Mouse (Mus musculus) cerebellum, adult 11-12 months (tissue): ENCODE data around the gene Cdkn1b.

Experiments used
- DNase-seq: peaks from one replicate; pipeline ENCODE4 v3.0.0; 2022

Cdkn1b gene

DNA sequence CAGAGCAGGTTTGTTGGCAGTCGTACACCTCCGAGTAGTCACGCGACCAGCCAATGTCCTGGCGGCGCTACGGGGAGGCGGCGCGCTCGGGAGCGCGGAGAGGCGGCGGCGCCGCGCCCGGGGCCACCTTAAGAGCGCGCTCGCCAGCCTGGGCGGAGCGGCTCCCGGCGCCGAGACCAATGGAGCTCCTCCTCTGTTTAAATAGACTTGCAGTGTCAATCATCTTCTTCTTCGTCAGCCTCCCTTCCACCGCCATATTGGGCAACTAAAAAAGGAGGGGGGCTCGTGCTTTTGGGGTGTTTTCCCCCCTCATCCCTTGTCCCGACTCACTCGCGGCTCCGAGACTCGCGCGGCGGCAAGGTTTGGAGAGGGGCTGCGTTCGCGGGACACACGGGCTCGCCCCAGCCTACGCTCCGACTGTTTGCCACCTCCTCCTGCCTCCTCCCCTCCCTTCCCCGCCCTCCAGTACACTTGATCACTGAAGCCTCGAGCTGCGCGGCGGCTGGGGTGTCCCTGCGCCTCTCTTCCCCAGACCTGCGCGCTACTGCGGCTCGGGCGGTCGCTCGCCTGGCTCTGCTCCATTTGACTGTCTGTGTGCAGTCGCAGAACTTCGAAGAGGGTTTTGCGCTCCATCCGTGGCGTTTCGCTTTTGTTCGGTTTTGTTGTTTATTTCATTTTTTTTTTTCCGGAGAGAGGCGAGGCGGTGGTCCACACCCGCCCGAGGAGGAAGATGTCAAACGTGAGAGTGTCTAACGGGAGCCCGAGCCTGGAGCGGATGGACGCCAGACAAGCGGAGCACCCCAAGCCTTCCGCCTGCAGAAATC is at the start of gene Cdkn1b:
Gene Cdkn1b (plus strand): TSS at position 212 of the 824 bp plus-strand sequence.
- peak; percentile 96 for DNase-seq

DNA sequence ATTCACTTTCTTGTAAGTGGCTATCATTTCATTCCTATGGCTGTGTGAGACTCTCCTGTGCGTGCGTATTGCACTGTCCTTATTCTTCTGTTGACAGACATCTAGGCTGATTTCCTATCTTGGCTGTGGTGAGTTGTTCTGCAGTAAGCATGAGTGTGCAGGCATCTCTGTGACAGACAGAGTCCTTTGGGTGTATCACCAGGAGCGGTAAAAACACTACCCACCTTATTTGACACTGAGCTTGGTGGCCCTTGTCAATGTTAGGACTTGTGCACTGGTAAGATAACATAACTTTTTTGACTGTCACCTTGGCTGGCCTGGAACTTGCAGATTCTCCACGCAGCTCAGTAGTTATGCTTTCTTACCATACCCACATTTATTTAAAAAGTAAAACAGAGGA is 49.3 kb upstream of the Cdkn1b start:
- no peak for DNase-seq

DNA sequence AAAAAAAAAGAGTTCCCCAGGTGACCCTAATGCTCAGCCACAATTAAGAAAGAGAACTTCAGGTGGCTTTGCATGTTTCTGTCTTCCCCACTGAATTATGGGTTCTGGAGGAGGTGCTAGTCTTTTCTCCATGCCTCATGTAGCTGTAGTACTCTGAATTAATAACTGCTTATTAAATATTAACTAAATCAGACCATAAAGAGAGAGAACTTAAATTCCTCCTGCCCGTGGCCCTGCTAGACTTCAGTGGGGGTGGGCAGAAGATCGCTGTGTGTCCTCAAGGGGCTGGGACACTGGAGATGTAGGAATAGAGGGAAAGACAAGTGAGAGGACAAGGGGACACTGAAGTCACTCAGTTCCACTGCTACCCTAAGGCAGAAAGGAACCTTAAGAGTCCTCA is 48.0 kb upstream of the Cdkn1b start:
- DNase-seq: no peak

DNA sequence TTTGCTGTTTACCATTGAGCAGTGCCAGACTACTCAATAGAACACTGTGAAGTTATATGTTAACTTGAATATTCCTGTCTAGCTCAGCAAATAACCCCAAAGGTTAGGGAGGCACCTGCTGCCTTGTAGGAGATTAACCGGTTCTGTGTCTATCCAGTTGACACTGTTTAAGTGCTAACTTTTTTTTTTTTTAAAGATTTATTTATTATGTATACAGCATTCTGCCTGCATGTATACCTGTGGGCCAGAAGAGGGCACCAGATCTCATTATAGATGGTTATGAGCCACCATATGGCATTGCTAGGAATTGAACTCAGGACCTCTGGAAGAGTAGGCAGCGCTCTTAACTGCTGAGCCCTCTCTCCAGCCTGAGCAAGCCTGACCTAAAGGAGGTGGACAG is 47.2 kb upstream of the Cdkn1b start:
- DNase-seq: no peak

DNA sequence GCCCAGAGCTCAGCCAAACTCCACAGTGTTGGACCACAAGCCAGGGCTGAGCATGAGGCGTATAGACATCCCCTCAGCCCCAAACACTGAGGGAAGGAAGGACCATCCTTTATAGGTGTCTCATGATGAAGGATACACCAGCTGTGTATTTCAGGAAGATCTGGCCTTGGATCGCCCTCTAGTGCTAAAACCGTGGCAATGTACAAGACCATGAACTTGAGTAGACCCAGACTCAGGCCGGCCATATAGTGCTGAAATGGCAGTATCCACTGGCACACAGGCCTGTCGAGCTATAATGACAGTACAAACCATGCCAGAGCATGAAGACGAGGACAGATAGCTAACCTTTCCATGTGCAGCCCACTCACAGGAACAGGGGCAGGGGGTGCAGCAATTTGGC is 43.4 kb upstream of the Cdkn1b start:
- DNase-seq: no peak

DNA sequence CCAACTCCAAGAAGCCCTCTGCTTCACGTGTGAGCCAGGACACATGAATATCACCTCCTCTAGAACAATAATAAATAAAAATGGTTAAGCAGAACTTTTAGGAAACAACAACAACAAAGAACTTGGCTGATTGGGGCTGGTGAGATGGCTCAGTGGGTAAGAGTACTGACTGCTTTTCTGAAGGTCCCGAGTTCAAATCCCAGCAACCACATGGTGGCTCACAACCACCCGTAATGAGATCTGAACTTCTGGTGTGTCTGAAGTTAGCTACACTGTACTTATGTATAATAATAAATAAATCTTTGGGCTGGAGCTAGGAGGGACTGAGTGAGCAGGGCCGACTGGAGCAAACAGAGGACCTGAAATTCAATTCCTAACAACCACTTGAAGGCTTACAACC is 42.9 kb upstream of the Cdkn1b start:
- DNase-seq: no peak

DNA sequence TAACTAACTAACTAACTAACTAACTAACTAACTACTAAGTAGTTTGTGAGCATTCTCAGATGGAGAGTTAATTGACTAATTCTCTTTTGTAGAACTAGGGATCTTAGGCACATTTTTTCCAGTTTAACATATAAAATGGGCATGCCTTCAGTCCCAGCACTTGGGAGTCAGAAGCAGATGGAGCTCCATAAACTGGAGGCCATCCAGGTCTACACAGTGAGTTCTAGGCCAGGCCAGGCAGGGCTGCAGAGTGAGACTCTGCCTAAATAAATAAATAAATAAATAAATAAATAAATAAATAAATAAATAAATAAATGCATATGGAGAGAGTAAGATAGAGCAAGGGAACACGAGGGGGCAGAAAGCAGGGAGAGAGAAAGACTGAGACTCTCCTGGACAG is 42.3 kb upstream of the Cdkn1b start:
- DNase-seq: peak; percentile 82

DNA sequence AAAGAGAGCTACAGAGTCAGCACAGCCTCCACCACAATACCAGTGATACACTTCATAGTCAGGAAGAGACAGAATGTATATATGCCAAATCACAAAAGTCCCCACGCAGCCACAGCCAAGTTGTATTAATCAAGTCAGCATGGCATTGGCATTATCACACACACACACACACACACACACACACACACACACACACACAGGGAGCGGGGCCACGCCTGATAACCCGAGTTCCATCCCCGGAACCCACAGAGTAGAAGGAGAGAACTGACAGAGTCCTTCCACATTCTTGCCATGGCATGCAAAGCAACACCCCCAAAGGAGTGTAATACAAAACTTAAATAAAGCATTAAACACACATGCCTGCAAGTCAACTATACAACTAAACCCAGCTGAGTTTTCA is 40.6 kb upstream of the Cdkn1b start:
- DNase-seq: no peak

DNA sequence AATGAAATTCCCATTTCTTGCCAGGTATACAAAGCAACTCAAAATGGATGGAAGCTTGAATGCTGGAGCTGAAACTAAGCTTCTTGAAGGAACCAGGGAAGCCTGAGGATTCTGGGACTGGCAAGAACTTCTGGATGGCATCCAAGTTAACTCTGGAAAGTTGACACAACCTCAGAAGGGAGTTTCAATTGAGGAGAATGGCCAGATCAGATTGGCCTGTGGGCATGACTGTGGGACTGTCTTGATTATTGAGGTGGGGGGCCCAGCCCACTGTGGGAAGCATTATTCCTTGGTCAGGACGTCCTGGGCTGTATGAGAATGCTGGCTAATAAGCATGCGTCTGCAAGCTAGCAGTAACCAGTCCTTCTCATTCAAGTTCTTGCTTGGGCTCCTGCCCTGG is 40.2 kb upstream of the Cdkn1b start:
- DNase-seq: no peak

DNA sequence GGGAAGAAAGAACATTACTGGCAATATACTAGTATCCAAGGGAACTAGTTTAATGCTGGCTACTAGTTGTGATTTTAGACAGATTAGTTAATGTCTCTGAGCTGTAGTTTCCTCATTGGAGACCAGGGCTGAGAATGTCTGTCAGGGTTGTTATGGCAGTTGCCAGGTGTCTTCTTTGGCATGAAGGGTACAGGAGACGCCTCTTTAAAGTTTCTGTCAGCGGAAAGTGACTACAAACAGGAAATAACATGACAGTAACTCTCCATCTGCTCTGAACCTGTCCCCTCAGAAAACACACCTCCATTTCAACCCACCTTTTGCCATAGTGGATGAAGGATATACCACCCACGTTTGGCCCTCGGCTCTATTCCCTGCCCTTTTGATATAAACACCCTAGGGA is 36.5 kb upstream of the Cdkn1b start:
- DNase-seq: no peak

DNA sequence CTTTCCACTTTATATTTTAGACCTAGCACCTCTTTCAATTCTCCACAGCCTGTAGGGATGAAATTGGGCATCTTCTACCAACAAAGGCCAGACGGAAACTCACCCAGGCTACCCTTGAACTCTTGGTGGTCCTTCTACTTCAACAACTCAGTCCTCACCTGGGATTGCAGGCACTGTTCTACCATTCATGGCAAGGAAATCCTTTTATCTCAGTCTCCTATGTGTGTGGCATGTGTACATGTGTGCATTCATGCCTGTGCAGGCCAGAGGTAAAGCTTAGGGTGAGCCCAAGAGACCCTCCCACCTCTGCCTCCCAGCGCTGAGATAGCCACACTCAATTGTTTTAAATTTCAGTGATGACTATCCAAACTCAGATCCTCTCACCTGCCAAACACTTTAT is 34.7 kb upstream of the Cdkn1b start:
- DNase-seq: no peak

DNA sequence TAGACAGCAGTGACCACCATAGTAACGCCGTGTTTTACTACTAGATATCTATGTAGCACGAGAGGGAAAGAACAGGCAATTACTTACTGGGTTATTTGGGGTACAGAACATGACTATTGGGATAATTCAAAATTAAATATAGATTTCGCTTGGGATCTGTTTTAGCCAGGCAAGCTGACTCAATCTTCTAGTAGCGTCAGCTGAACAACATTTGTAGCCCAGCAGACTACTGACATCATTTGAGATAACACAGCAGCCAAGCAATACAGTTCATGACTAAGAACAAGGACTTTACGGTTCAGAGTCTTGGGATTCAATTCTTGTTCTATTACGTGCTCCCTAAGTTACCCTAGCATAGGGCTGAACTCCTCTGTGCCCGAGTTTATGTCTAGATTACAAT is 33.7 kb upstream of the Cdkn1b start:
- no peak for DNase-seq

DNA sequence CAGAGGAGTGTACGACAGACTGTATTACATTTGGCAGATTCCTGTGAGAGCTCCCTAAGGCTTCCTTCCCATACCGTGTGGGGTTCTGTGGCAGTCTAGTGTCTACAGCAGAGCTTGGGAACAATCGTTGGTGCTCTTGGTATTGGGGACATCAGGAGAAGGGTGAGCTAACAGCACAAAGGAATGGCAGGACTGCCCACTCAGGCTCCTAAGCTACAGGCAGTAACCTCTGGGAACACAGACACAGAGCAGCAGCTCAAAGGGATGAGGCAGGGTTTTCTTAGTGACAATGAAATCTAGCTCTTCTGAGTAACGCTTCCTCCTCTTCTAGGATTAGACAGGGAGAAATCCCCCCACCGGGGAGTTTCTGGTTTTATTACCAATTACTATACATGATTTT is 33.2 kb upstream of the Cdkn1b start:
- DNase-seq: peak; percentile 47

DNA sequence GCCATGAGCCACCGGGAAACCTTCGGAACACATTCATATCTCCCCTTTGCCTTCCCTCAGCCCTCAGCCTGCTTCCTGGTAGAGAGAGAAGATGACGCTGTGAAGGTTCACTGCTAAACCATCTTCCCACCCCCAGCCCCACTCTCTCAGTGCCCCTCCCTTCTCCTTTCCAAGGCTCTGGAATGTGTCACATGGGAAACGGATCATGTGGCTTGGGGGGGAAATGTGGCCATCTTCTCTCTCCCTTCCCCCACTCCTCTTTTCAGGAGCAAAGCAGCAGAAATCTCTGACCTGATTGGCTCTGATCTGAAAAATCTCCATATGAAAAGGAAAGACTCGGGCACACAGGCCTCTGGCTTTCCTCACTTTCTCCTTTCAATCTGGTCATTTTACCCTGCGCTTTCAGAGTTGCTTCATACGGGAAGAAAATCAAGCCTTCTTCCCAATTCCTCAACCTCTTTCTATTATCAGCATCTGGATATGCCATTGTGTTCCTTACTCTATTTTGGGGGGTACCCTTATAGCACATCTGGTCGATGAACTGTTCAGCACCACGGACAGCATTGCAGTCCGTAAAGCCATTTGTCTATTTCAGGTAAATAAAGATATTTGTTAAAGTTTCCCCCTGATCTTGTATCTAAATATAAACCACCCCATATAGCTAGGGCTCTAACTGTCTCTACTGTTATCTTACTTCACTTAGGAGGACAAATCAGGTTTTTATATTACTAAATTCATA is 32.3 kb upstream of the Cdkn1b start:
- DNase-seq: peak; percentile 91

DNA sequence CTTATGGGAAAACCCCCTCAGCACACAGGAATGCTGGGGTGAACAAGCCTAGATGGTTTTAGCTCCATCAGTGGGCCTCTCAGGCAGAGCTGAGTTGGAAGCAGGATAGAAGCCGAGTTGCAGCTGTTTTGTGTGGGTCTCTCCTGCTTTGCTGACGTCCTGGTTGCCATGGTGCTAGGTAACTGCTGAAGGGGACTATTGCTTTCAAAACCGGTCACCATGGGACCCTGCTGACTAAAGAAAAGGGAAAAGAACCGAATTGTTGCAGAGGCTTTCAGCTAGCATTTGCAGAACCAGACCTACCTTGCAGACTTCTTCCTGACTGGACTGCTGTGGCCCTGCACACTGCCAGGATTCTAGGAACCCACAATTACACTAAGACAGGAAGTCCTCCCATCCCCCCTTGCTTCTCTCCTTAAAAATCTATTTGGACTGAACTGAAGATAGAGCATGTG is 31.6 kb upstream of the Cdkn1b start:
- DNase-seq: no peak

DNA sequence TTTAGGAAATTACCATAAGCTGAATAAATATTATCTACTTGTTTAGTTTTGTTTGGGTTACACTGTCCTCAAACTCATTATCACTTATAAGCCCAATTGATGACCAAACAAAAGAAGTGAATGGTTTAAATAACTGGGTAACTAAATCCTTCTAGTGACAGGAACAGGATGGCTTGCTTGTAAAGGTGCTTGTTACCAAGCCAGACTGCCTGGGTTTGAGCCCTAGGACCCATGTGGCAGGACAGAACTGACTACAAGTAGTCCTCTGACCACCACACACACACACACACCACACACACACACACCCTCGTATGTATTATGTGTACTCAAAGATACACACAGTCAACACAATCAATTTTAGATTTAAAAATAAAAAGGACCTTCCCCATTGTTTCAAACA is 30.4 kb upstream of the Cdkn1b start:
- DNase-seq: no peak

DNA sequence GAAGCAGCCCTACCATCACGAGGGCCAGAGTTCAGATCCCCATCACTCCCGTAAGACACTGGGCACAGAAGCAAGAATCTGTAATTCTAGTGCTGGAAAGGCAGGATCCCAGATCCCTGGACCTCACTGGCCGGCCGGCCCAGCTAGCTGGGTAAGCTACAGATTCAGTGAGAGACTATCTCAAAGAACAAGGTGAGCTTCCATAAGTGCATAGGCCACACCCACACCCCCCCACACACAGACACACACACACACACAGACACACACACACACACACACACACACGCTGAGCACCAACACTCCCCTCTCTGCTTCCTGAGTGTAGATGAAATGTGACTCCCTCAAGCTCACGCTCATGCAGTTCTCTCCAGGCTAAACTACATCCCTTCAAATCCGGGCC is 29.8 kb upstream of the Cdkn1b start:
- no peak for DNase-seq

DNA sequence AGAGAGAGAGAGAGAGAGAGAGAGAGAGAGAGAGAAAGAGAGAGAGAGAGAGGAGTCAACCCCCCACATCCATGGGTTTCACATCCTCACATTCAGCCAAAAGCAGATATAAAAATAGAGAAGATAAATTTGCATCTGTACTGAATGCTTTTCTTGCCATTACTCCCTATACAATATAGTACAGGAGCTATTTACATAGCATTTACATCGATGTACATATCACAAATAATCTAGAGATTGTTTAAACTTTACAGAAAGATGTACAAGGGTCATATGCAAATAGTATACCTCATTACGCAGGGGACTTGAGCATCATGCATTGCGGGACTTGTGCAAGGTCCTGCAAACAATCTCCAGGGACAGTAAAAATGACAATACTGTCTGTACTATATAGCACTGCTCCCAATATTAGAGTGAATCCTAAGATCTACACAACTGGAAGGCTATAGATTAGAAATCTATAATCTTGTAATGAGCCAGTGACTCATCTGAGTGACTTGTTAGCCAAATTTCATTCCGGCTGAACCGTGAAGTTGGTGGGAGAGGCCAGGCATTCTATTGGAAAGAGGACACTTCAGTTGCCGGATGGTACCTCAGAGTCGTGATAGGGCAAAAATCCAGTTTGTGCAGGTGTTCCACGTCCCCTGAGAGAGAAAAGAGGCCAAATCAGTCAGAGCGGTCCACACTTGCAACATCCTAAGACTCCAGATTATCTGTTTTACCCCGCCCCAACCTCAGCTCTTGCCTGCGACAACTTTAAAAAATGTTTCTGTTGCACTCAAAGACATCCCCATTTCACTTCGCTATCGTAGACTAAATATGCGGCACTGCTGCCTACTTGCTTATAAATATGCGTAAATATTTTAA is 23.4 kb upstream of the Cdkn1b start:
- DNase-seq: no peak

DNA sequence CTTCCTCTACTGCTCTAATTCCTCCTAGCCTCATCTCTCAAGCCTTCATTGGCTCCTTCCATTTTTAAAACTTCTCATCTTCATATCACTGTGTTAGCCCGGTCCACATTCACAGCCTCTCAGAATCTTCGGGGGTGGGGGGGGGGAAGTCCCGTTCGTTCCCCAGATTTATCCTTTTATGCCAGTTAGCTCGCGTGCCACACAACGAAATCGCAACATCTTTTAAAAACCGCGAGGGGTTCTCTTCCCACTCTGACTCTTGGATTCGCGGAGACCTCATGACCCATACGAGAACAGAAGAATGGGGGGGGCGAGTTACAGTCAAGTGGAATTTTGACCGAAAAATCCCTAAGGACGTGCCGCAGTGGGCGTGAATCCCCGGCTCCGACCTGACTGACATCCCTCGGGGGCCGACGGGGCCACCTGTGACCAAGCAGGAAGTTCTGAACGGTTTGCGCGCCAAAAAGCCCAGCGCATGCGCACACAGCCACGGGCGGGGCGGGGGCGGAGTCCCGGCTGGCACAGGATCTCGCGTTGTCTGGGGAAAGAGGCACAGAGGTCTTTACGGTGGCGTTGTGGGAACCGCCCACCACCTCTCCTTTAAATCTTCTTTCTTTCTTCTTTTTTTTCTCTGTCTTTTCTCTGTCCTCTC is 22.6 kb upstream of the Cdkn1b start:
- DNase-seq: peak; percentile 97

DNA sequence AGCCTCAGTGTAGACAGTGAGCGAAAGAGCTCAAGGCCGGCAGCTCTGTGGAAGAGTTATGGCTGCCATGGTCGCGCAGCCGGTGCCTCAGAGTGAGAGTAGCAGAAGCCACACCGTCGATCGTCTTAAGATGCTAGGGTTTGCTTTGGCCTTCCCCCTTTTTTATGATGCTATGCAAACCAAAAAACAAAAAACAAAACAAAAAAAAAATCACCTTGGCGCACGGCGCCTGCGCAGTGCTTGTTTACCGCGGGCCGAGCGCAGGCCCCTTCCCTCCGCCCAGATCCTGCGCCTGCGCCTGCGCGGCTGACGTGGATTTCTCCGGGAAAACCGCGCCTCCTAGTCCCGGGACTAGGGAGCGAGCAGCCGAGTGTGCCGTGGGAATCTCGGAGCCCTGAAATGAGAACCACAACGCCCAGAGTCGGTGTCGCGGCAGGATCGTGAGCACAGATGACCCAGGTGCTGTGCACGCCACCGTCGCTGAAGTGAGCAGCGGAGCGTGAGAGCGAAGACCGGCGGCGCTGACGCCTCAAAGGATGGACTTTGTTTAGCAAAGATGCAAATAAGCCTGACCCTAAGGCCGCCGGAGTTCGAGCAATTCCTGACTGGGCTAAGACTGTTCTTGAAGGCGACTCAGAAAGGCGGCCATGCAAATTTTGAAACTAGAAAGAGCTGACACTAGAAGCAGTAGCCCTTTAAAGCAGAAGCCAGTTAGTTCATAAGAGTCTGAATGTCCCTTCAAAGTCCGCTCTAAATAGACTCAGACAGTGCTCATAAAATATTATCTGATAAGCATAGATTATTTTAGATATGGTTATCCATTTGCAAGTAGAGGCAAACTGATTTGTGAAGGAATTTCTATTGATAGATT is 21.9 kb upstream of the Cdkn1b start, which contains the start of gene Gpr19:
Gene Gpr19 (minus strand): TSS at position 484 of the 871 bp plus-strand sequence.
- peak; percentile 94 for DNase-seq

DNA sequence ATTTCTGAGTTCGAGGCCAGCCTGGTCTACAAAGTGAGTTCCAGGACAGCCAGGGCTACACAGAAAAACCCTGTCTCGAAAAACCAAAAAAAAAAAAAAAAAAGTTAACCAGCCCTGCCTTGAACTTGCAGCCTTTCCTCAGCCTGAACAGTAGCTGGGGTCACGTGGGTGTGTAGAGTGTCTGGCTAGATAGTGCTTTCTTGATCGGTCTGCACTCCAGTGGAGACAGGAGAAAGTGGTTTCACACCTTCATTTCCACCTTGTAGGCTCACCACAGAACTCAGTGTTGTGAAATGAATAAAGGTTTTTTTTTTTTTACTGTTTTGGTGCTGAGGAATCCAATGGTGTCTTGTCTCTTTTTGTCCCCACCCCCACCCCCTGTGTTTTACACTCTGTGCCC is 16.8 kb upstream of the Cdkn1b start:
- no peak for DNase-seq
